Mouse (Mus musculus) lung, embryonic 15.5 days (tissue): ENCODE measurements at regions not wholly inside any gene's neighbourhood (a gene's known extent, or its start where the extent isn't known, plus 50 kb on each side); places are given as distances from the start of the nearest gene placed in this dataset.
"Not testable (repeated sequence)": the region's sequence is repeated elsewhere in the genome, so short reads cannot be mapped to it uniquely, and the experiment has no call there.

Experiments
- ATAC-seq: fragments of 200-750 bp; cut with Nextera tagmentation; 2 replicates; pipeline ENCODE4 v1.8.0; 2017; ENCODE audit warnings: moderate number of reproducible peaks, borderline replicate concordance; ENCODE audit not compliant: low FRiP score, low TSS enrichment; ENCODE audit errors: extremely low read depth
- H3K27ac ChIP-seq: fragments of 300-500 bp; sonication (generic); 2 replicates; pipeline ENCODE4 v1.5.1; 2015; ENCODE audit warnings: moderate library complexity, mild to moderate bottlenecking, inconsistent platforms
- H3K27me3 ChIP-seq: fragments of 300-500 bp; sonication (generic); 2 replicates; pipeline ENCODE4 v1.6.1; 2015; ENCODE audit warnings: inconsistent platforms
- H3K36me3 ChIP-seq: fragments of 300-500 bp; sonication (generic); 2 replicates; pipeline ENCODE4 v1.6.1; 2015; ENCODE audit warnings: inconsistent platforms
- H3K4me1 ChIP-seq: fragments of 300-500 bp; sonication (generic); 2 replicates; pipeline ENCODE4 v1.6.1; 2015; ENCODE audit warnings: inconsistent platforms
- H3K4me2 ChIP-seq: fragments of 300-500 bp; sonication (generic); 2 replicates; pipeline ENCODE4 v1.6.1; 2015; ENCODE audit warnings: inconsistent platforms, mild to moderate bottlenecking, moderate library complexity
- H3K4me3 ChIP-seq: fragments of 300-500 bp; sonication (generic); 2 replicates; pipeline ENCODE4 v1.5.1; 2015; ENCODE audit warnings: mild to moderate bottlenecking, inconsistent platforms
- H3K9ac ChIP-seq: fragments of 300-500 bp; sonication (generic); 2 replicates; pipeline ENCODE4 v1.6.1; 2015; ENCODE audit warnings: inconsistent platforms
- H3K9me3 ChIP-seq: fragments of 300-500 bp; sonication (generic); 2 replicates; pipeline ENCODE4 v1.6.1; 2016; ENCODE audit warnings: inconsistent platforms
- WGBS: fragments of 180-500 bp; shearing (Covaris S2); methylation state at CpG from one replicate; pipeline ENCODE4 v1.1.7; 2015; 5-methylcytosine and 5-hydroxymethylcytosine counted together

- 43% methylated on average over 3 of the region's 3 CpGs for WGBS
- H3K9me3 ChIP-seq, result no peaks in the 10 kb centered on the region
- H3K27ac ChIP-seq, result no peak overlapping the region
- H3K9ac ChIP-seq, result no peak overlapping the region
- H3K36me3 ChIP-seq, result no peaks in the 10 kb centered on the region
- H3K27me3 ChIP-seq, result no peaks in the 10 kb centered on the region
- no peak for ATAC-seq
- no peak overlapping the region for H3K4me2 ChIP-seq
- no peak overlapping the region for H3K4me3 ChIP-seq
- H3K4me1 ChIP-seq, result no peaks in the 10 kb centered on the region
These were observed 541.5 kb downstream of the Diaph3 start for GRCm38 (mm10) chr14:86599511-86599910.

- 76% methylated on average over 2 of the region's 2 CpGs for WGBS
- Histone ChIP-seq H3K9ac (no peak overlapping the region), H3K4me3 (no peak overlapping the region), H3K4me1 (no peaks in the 10 kb centered on the region), H3K27me3 (no peaks in the 10 kb centered on the region), H3K9me3 (no peaks in the 10 kb centered on the region), H3K4me2 (no peak overlapping the region), H3K36me3 (no peaks in the 10 kb centered on the region), H3K27ac (no peak overlapping the region)
- no peak for ATAC-seq
These were observed 552.5 kb downstream of the Diaph3 start for GRCm38 (mm10) chr14:86588525-86588924.

- H3K27ac ChIP-seq, H3K27me3 ChIP-seq, H3K4me3 ChIP-seq, H3K4me2 ChIP-seq, ATAC-seq, H3K9me3 ChIP-seq, H3K4me1 ChIP-seq, H3K36me3 ChIP-seq, H3K9ac ChIP-seq: not testable (repeated sequence)
- 63% methylated on average over 5 of the region's 5 CpGs for WGBS
These were observed 555.1 kb downstream of the Diaph3 start for GRCm38 (mm10) chr14:86585959-86586358.

- WGBS, result 56% methylated on average over 2 of the region's 2 CpGs
- H3K9me3 ChIP-seq, result no peaks in the 10 kb centered on the region
- H3K36me3 ChIP-seq, result no peaks in the 10 kb centered on the region
- H3K27me3 ChIP-seq, result no peaks in the 10 kb centered on the region
- H3K4me2 ChIP-seq, result no peak overlapping the region
- H3K4me1 ChIP-seq, result no peaks in the 10 kb centered on the region
- no peak overlapping the region for H3K9ac ChIP-seq
- ATAC-seq, result no peak
- H3K4me3 ChIP-seq, result no peak overlapping the region
- H3K27ac ChIP-seq, result no peak overlapping the region
These were observed 578.3 kb downstream of the Diaph3 start for GRCm38 (mm10) chr14:86562728-86563127.

- Histone ChIP-seq H3K9ac (no peak overlapping the region), H3K9me3 (no peaks in the 10 kb centered on the region), H3K27me3 (no peaks in the 10 kb centered on the region), H3K4me1 (no peaks in the 10 kb centered on the region), H3K4me2 (no peak overlapping the region), H3K36me3 (no peaks in the 10 kb centered on the region), H3K27ac (no peak overlapping the region), H3K4me3 (no peak overlapping the region)
- no peak for ATAC-seq
- 70% methylated on average over 5 of the region's 5 CpGs for WGBS
These were observed 603.0 kb downstream of the Diaph3 start for GRCm38 (mm10) chr14:86537992-86538391.

- H3K27me3 ChIP-seq, result no peaks in the 10 kb centered on the region
- WGBS, result 84% methylated on average over 1 of the region's 1 CpGs
- ATAC-seq, result no peak
- H3K4me1 ChIP-seq, result no peaks in the 10 kb centered on the region
- H3K4me2 ChIP-seq, result no peak overlapping the region
- no peak overlapping the region for H3K4me3 ChIP-seq
- no peaks in the 10 kb centered on the region for H3K9me3 ChIP-seq
- H3K9ac ChIP-seq, result no peak overlapping the region
- H3K36me3 ChIP-seq, result no peaks in the 10 kb centered on the region
- no peak overlapping the region for H3K27ac ChIP-seq
These were observed 604.6 kb downstream of the Diaph3 start for GRCm38 (mm10) chr14:86536341-86537027.

- no peak overlapping the region for H3K4me3 ChIP-seq
- H3K4me1 ChIP-seq, result no peaks in the 10 kb centered on the region
- H3K4me2 ChIP-seq, result no peak overlapping the region
- H3K36me3 ChIP-seq, result no peaks in the 10 kb centered on the region
- no peak overlapping the region for H3K9ac ChIP-seq
- WGBS, result 90% methylated on average over 9 of the region's 9 CpGs
- H3K27me3 ChIP-seq, result no peaks in the 10 kb centered on the region
- H3K9me3 ChIP-seq, result no peaks in the 10 kb centered on the region
- ATAC-seq, result no peak
- H3K27ac ChIP-seq, result no peak overlapping the region
These were observed 630.6 kb downstream of the Diaph3 start for GRCm38 (mm10) chr14:86510408-86510807.

GRCm38 (mm10) chr14:86509686-86510085 lies 631.3 kb downstream of the Diaph3 start:
- 86% methylated on average over 6 of the region's 6 CpGs for WGBS
- H3K4me1 ChIP-seq, result no peaks in the 10 kb centered on the region
- ATAC-seq, result no peak

GRCm38 (mm10) chr14:86506286-86506685 lies 634.7 kb downstream of the Diaph3 start:
- Histone ChIP-seq H3K4me2 (no peak overlapping the region), H3K9me3 (no peaks in the 10 kb centered on the region), H3K27me3 (no peaks in the 10 kb centered on the region), H3K36me3 (no peaks in the 10 kb centered on the region), H3K27ac (no peak overlapping the region), H3K4me3 (no peak overlapping the region), H3K4me1 (no peaks in the 10 kb centered on the region), H3K9ac (no peak overlapping the region)
- 81% methylated on average over 6 of the region's 6 CpGs for WGBS
- ATAC-seq, result no peak

More at GRCm38 (mm10) chr14:86509686-86510085, 631.3 kb downstream of the Diaph3 start:
- Histone ChIP-seq H3K4me2 (no peak overlapping the region), H3K9ac (no peak overlapping the region), H3K36me3 (no peaks in the 10 kb centered on the region), H3K9me3 (no peaks in the 10 kb centered on the region), H3K27me3 (no peaks in the 10 kb centered on the region), H3K27ac (no peak overlapping the region), H3K4me3 (no peak overlapping the region)

GRCm38 (mm10) chr14:86490826-86491225 lies 650.2 kb downstream of the Diaph3 start:
- H3K27me3 ChIP-seq, result no peaks in the 10 kb centered on the region
- peaks cover 14% of the 10 kb centered on the region for H3K4me1 ChIP-seq
- no peaks in the 10 kb centered on the region for H3K36me3 ChIP-seq
- no peak overlapping the region for H3K4me3 ChIP-seq
- H3K4me2 ChIP-seq, result no peak overlapping the region
- no peak for ATAC-seq
- no peaks in the 10 kb centered on the region for H3K9me3 ChIP-seq
- WGBS, result 65% methylated on average over 4 of the region's 4 CpGs
- no peak overlapping the region for H3K27ac ChIP-seq
- H3K9ac ChIP-seq, result no peak overlapping the region

GRCm38 (mm10) chr14:86489872-86490631 lies 651.0 kb downstream of the Diaph3 start:
- Histone ChIP-seq H3K36me3 (no peaks in the 10 kb centered on the region), H3K9me3 (no peaks in the 10 kb centered on the region), H3K4me3 (no peak overlapping the region), H3K9ac (no peak overlapping the region), H3K27me3 (no peaks in the 10 kb centered on the region), H3K4me1 (peaks cover 14% of the 10 kb centered on the region), H3K27ac (peak overlapping the region; percentile 29), H3K4me2 (no peak overlapping the region)
- WGBS, result 42% methylated on average over 13 of the region's 13 CpGs
- 0 out of 2 replicates have a peak, but pooled peaks have one; percentile 39 for ATAC-seq

- Histone ChIP-seq H3K4me3 (no peak overlapping the region), H3K27ac (peak overlapping the region; percentile 29), H3K4me1 (peaks cover 14% of the 10 kb centered on the region), H3K27me3 (no peaks in the 10 kb centered on the region), H3K4me2 (no peak overlapping the region), H3K9me3 (no peaks in the 10 kb centered on the region), H3K9ac (no peak overlapping the region), H3K36me3 (no peaks in the 10 kb centered on the region)
- WGBS, result 56% methylated on average over 16 of the region's 16 CpGs
- no peak for ATAC-seq
These were observed 651.8 kb downstream of the Diaph3 start for GRCm38 (mm10) chr14:86489044-86489816.
